Mouse (Mus musculus): ENCODE data around the gene Pdzd7. TPM values are rescaled to one million over a fixed set of nuclear protein-coding genes. Genes with fewer than 3 reads are reported as not detected.
A peak's percentile ranks its signal among the peaks of the same experiment; 100 is the strongest.

Pdzd7 gene
- total RNA-seq, 2 experiments from 2014 or later, result 5.2 to 6.1 TPM

DNA sequence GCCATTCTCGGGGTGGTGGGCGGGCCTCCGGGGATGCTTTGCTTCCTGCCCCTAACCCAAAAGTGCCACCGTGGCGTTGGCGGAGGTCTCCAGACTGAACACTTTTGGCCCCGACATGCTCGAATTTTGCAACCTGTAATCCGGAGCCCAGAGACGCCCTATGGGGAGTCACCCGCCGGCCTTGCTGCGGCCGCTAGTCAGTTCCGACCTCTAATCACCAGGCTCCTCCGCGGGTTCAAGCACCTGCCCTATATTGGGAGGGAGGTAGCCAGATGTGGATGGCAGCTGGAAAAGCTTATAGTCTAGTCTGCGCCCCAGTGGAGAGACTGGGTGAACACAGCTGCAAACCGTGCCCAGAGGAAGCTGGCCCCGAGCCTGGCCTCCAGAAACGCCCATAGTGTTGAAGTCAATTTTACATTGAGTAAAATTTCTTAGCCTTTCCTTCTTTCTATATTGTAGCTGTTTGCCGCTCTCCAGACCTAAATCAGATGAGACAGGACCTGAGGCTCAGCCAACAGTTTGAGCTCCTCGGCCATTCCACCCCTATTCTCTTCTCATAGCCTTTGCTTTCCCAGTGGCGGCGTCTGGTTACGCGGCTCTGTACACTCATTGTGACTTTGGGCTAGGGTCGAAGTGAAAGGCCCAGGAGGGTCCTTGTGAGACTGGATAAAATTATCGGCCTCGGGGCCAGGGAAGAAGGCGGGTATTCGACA, 30.0 kb upstream of the Pdzd7 start:
- no peak for TF ChIP-seq CTCF (IDR thresholded peaks at IDR 0.05)
- peak overlapping the region; percentile 98 for H3K27ac ChIP-seq
- DNase-seq (ENCODE audit: extremely low spot score in 1 of 2, low spot score in 2 of 2), result no peak
- H3K4me3 ChIP-seq, result peak overlapping the region; percentile 95
- intact Hi-C loops (cut with DNase I), result loop anchor here (2.0 to 10.0 kb wide), 5 partner anchors 17 to 469 kb away; partner anchors contain the start of gene Btrc

DNA sequence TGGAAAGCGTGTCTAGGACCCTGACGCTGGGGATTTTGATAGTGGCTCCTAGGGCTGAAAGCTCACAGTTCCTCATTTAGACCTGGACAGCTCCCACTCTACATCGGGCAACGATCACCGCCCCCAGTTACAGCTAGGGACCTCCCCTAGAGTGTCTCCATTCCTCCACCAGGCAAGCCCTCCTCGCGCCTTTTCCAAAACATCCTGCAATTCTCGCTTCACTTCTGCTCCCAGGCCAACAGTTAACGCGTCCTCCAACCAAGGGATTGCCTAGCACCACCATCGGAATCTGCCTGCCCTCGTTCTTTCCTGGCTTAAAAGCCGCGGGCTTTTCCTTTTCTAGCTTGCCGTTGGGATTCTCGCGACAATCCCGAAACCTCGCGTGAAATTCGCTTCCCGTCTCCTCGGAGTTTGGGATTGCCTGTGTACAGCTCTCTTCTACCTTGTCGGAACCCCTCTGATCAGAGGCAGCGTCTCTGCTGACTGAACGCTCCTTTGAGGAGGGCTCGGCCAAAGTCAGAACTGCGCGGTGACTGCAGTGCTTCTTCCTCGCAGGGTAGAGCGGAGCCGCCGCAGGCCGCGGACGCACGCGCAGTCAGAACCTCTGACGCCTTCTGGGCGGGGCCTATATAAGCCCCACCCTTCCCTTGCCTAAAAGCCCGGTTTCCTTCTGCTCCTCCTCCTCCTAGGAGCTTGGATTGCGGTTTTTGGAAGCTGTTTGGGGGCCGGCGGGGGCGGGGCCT, 29.2 kb upstream of the Pdzd7 start, which contains the start of gene Kazald1:
Gene Kazald1, plus strand, starts transcription at position 662 of the 743 bp plus-strand sequence.
- intact Hi-C loops (cut with DNase I), result loop anchor here (2.0 to 10.0 kb wide), 5 partner anchors 16 to 470 kb away; partner anchors contain the start of gene Btrc
- Histone ChIP-seq H3K4me3 (peak within 1 kb of the TSS; percentile 95), H3K27ac (peak within 1 kb of the TSS; percentile 98)
- TF ChIP-seq CTCF (IDR thresholded peaks at IDR 0.05), result no peak
- DNase-seq (ENCODE audit: extremely low spot score in 1 of 2, low spot score in 2 of 2), result peak; percentile 92 to 94

DNA sequence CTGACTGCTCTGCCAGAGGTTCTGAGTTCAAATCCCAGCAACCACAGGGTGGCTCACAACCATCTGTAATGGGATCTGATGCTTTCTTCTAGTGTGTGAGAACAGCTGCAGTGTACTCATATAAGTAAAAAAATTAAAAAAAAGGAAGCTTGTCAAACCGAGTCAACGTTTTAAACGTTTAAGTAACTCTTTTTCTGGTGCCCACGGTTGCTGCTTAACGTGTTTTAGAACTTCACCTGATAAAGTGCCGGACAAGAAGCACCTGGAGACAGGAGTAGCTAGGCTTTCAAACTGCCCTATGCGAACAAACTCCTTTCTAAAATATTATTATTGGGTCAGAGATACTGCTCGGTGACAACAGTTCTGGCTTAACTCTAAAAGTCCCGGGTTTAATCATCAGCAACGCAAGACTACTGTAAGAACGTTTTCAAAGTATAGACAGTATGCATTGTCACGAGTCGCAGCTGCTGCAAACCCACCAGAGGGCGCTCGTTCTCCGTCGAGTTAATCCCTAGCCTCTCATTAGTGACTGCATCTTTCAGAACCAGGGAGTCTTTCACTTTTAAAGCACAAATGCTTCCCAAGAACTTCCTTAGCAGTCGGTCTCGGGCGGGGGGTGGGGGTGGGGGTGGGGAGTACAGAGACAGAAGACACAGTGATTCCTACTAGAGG, 28.5 kb upstream of the Pdzd7 start:
- Histone ChIP-seq H3K27ac (peak overlapping the region; percentile 98), H3K4me3 (peak overlapping the region; percentile 95)
- peak; percentile 67 to 85 for DNase-seq (ENCODE audit: extremely low spot score in 1 of 2, low spot score in 2 of 2)
- TF ChIP-seq CTCF (IDR thresholded peaks at IDR 0.05), result peak; percentile 85
- intact Hi-C loops (cut with DNase I), result loop anchor here (2.0 to 10.0 kb wide), 2 partner anchors 15 to 471 kb away; no protein-coding TSS in a partner anchor

DNA sequence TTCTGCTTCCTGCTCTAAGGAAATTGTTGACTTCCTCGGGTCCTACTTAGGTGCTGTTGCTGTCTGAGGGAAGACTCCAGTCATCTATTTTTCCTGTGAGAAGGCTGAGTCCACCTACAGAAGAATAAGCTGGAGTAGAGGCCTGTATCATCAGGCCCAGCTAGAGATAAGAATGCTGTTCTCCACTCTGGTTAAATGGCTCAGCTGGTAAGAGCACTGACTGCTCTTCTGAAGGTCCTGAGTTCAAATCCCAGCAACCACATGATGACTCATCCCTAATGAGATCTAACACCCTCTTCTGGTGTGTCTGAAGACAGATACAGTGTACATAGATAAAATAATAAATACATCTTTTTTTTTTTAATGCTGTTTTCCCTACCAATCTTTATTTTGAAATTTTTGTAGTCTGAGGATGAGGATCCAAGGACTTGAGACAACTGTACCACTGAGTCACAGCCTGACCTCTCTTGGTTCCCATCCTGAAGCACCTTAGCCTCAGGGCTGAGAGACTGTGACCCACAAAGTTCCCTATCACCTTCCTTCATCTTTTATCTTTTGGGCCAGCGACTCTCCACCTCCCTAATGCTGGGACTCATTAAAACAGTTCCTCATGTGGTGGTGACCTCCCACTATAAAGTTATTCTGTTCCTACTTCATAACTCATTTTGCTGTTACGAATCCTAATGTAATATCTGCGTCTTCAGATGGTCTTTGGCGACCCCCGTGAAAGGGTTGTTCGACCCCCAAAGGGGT, 22.4 kb upstream of the Pdzd7 start:
- TF ChIP-seq CTCF (IDR thresholded peaks at IDR 0.05), result no peak
- Histone ChIP-seq H3K27ac (no peak overlapping the region), H3K4me3 (no peak overlapping the region)
- intact Hi-C loops (cut with DNase I), result no loop called here
- no peak for DNase-seq (ENCODE audit: extremely low spot score in 1 of 2, low spot score in 2 of 2)

DNA sequence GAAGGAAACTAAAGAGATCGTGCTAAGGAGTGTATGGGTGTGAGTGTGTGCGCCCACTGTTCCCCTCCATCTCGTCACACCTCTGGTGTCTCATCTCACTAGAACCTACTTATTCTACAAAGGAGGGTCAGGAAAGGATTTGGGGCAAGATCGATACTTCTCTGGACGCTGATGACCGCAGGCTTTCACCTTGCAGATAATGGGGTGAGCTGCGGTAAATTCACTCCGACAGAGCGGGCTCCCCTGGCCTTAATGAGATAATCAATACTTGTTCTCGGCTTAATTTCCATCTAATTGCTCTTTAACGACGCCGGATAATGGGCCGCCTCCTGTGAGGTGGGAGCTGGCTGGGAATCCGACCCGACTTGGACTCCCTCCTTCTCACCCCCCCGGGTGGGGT, 21.7 kb upstream of the Pdzd7 start:
- no peak for TF ChIP-seq CTCF (IDR thresholded peaks at IDR 0.05)
- intact Hi-C loops (cut with DNase I), result no loop called here

DNA sequence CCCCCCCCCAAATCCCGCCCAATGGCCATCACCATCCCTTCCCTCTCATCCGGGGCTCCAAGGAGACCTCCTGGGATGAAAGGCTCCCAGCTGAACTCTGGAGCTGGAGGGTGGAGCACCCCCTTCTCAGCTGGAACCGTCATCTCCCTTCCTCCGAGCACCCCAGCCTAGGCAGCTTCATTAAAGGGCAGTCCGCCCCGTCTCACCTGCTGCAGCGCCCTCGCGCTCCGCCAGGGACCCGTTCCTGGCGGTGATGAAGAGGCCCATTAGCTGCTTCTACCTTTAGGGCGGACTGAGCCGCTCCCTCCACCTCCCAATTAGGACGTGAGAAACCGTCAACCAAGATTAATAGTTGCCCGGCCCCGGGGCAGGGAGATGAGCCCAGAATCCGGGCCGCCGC, 19.7 kb upstream of the Pdzd7 start:
- Histone ChIP-seq H3K27ac (no peak overlapping the region), H3K4me3 (no peak overlapping the region)
- no peak for TF ChIP-seq CTCF (IDR thresholded peaks at IDR 0.05)
- DNase-seq (ENCODE audit: extremely low spot score in 1 of 2, low spot score in 2 of 2), result no peak
- intact Hi-C loops (cut with DNase I), result no loop called here

More for the DNA sequence above, 21.7 kb upstream of the Pdzd7 start:
- DNase-seq (ENCODE audit: extremely low spot score in 1 of 2, low spot score in 2 of 2), result no peak
- Histone ChIP-seq H3K27ac (no peak overlapping the region), H3K4me3 (no peak overlapping the region)

DNA sequence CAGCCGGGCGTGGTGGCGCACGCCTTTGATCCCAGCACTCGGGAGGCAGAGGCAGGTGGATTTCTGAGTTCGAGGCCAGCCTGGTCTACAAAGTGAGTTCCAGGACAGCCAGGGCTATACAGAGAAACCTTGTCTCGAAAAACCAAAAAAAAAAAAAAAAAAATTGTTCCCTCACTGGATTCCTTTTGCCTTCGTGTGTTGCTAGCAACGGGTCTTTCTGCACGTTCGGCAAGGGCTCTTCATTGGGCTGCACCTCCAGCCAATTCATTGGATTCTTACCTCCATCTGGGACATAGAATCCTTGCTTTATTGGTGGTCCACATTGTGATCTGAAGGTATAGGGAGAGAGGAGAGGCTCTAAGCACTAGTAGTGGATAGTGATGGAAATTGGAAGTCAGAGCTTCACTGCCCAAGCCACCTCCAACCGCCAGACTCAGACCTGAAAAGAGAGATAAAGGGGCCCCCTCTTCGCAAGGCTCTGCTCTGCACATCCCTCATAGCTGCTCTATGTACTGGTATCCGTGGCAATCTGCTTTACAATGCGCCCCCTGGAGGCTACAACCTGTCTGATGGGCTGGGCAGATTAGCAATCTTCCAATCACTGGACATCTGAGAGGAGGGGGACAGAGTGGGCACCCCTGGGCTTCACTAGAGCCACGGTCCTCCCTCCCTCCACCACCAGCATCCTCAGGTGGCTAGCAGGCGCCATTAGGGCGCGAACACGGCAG, 18.2 kb upstream of the Pdzd7 start:
- TF ChIP-seq CTCF (IDR thresholded peaks at IDR 0.05), result peak; percentile 72
- H3K4me3 ChIP-seq, result no peak overlapping the region
- no peak for DNase-seq (ENCODE audit: extremely low spot score in 1 of 2, low spot score in 2 of 2)
- intact Hi-C loops (cut with DNase I), result no loop called here
- H3K27ac ChIP-seq, result no peak overlapping the region

DNA sequence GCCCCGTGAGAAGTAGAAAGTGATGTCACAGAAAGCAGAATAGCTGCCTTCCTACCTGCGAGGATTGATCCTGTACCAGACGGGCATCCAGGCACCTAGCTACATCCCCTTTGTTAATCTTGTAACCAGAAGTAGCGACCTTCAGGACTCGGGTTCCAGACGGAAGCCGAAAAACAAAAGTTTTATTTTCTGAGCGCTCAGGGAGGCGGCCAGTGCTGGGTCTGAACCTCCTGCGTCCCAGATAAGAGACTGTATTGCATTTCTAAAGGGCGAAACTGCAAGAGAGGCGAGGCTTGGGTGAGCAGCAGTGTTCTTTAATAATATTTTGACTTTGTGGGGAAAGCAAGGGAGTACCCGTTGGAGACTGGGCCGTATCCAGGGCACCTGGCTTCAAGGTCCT, 13.3 kb upstream of the Pdzd7 start:
- peak overlapping the region; percentile 94 for H3K27ac ChIP-seq
- intact Hi-C loops (cut with DNase I), result loop anchor here (2.0 kb wide), 1 partner anchor 16 kb away; the partner anchor contains the start of gene Kazald1
- no peak for TF ChIP-seq CTCF (IDR thresholded peaks at IDR 0.05)

DNA sequence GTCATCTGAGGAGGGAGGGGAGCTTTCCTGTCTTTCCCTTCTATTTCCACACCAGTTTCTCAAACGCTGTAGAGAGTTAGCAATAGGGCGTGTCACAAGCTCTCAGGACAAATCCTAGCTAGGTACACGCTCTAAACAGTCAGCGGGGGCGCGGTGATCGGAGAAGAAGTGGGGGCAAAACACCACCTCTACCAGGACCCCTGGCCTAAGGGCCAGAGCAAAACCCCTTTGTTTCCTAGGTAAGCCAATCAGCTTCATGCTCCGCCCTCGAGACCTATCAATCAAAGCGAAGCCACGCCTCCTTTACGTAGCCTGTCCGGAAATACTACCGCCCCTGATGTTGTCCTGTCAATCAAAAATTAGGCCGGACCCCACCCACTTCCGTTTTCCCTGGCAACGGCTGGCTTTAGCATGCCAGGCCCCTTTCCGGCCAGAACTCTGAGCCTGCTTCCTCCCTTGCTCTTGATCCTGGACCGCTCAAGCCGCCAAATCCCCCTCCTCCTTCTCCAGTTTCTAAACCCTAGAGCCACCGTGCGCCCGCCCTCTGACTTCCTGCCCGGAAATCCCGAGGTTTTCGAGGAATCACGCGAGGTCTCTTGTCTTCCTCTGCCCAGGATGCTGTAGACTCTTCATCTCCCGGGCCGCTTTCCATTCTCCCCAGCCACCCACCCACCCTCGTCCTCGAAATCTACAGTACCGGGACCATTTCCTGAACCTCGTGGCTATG, 12.8 kb upstream of the Pdzd7 start:
- no peak for TF ChIP-seq CTCF (IDR thresholded peaks at IDR 0.05)
- peak; percentile 87 for DNase-seq (ENCODE audit: extremely low spot score in 1 of 2, low spot score in 2 of 2)
- Histone ChIP-seq H3K4me3 (peak overlapping the region; percentile 46), H3K27ac (peak overlapping the region; percentile 94)
- intact Hi-C loops (cut with DNase I), result loop anchor here (2.0 kb wide), 1 partner anchor 17 kb away; the partner anchor contains the start of gene Kazald1

More for the DNA sequence above, 13.3 kb upstream of the Pdzd7 start:
- DNase-seq (ENCODE audit: extremely low spot score in 1 of 2, low spot score in 2 of 2), result no peak
- peak overlapping the region; percentile 46 for H3K4me3 ChIP-seq

DNA sequence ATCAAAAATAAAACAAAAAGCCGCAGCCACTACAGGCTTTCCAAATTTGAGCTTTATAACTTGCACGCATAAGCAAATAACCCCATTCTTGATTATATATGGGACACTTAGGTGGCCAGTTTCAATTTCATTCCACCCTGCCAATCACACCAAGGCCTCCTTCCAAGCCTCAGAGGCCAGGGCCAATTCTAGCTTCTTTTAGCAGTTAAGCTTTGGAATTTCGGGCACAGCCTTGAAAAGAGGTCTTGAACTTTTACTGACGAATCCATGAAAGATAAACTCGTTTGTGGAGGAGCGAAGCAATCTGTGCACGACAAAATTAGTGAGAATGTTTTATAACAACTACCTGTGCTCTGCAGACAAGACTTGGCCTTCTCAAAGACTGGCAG, 12.2 kb upstream of the Pdzd7 start:
- peak overlapping the region; percentile 46 for H3K4me3 ChIP-seq
- DNase-seq (ENCODE audit: extremely low spot score in 1 of 2, low spot score in 2 of 2), result no peak
- H3K27ac ChIP-seq, result peak overlapping the region; percentile 94
- no peak for TF ChIP-seq CTCF (IDR thresholded peaks at IDR 0.05)
- intact Hi-C loops (cut with DNase I), result loop anchor here (2.0 kb wide), 1 partner anchor 17 kb away; the partner anchor contains the start of gene Kazald1
